In genomic region chr10:117025776-117026175, GRCm38 (mm10) we compare ENCODE assay signal across 27 mouse cellular contexts. TPM values are rescaled to one million over a fixed set of nuclear protein-coding genes. Genes with fewer than 3 reads are reported as not detected.
DNase-seq lines count a peak whose midpoint lies in the region; TF ChIP-seq lines count a peak whose summit lies in the region.
"Not testable (repeated sequence)": the region's sequence is repeated elsewhere in the genome, so short reads cannot be mapped to it uniquely, and the experiment has no call there.
"Had no signal": no experiment of that assay in that cellular context is flagged by ENCODE, and none has a peak within 500 bp of the region (broad histone marks: within the 10 kb centered on the region; RNA-seq: fewer than 3 reads in every experiment).

No protein-coding gene starts in this region.

- not testable (repeated sequence) for TF ChIP-seq CTCF in liver, adult 2 months (IDR thresholded peaks at IDR 0.05; ENCODE audit: low read depth, low read length)

- not testable (repeated sequence) for H3K36me3 ChIP-seq in liver, adult 2 months (ENCODE audit: control insufficient read depth, insufficient read depth, low read length)

- not testable (repeated sequence) for H3K79me2 ChIP-seq in liver, adult 2 months (ENCODE audit: control insufficient read depth, insufficient read depth, low read length)

- not testable (repeated sequence) for H3K4me3 ChIP-seq in liver, adult 2 months (ENCODE audit: insufficient read depth, low read depth, low read length)

- H3K4me1 ChIP-seq in liver, adult 2 months (ENCODE audit: control insufficient read depth, insufficient read depth, low read length): not testable (repeated sequence)

- not testable (repeated sequence) for H3K27me3 ChIP-seq in liver, adult 2 months (ENCODE audit: control insufficient read depth, insufficient read depth, low read length)

- H3K9ac ChIP-seq in liver, adult 2 months (ENCODE audit: low read depth, low read length): not testable (repeated sequence)

- DNase-seq in 416B (ENCODE audit: low read depth) (peak; percentile 80), MEL-GATA-1-ER (ENCODE audit: extremely low read depth, low read depth) (peak; percentile 56)
- DNase-seq in brain, adult 2 months (ENCODE audit: low read depth, low spot score): peak; percentile 78
- peak; percentile 20 for DNase-seq in cerebellum, adult 9-11 months
- DNase-seq in kidney, adult 18-20 months: peak; percentile 33
- peak; percentile 43 for DNase-seq in kidney, adult 9 months
- DNase-seq in liver, adult 2 months (ENCODE audit: extremely low read depth, low read depth, low spot score): peak; percentile 84
- peak; percentile 38 for DNase-seq in telencephalon, adult 2 months (ENCODE audit: low read depth, low spot score)

- H3K27ac ChIP-seq in liver, adult 2 months (replicated peaks; ENCODE audit: insufficient read depth, low read depth, low read length): not testable (repeated sequence)

- not testable (repeated sequence) for TF ChIP-seq POLR2A in liver, adult 2 months (IDR thresholded peaks at IDR 0.05; ENCODE audit: extremely low read depth, insufficient read depth, low read length)

RNA-seq across cellular contexts. Expression of gene Lrrc10, which starts 19.4 kb away (rescaled TPM):
- total RNA-seq in liver, adult 2 months (2014; rRNA removed): not detected in 2 replicates
- not detected in 2 replicates for polyA plus RNA-seq in liver, adult 2 months (2012; rRNA removed)
- total RNA-seq: adrenal gland, adult 18-20 months; adrenal gland, adult 8-10 months; adrenal gland, postnatal 14 days; adrenal gland, postnatal 36 days; common myeloid progenitor, adult 5-6 weeks had no signal
- polyA plus RNA-seq: activated CD4-positive, CD25-positive, alpha-beta regulatory T cell, adult 4 months; C2C12; cerebellum, adult 2 months; embryonic facial prominence, embryonic 11.5 days; embryonic facial prominence, embryonic 13.5 days; erythroblast, embryonic 14.5 days; forebrain, embryonic 10.5 days; forebrain, embryonic 12.5 days; forebrain, embryonic 14.5 days; forebrain, embryonic 16.5 days; frontal cortex, adult 2 months had no signal

RNA-seq across cellular contexts. Expression of gene Cct2, which starts 37.8 kb away (rescaled TPM):
- total RNA-seq in liver, adult 2 months (2014; rRNA removed): 114 and 116 TPM in 2 replicates
- 36.6 and 40.1 TPM in 2 replicates for polyA plus RNA-seq in liver, adult 2 months (2012; rRNA removed)

RNA-seq across cellular contexts. Expression of gene Best3, which starts 39.7 kb away (rescaled TPM):
- not detected in 2 replicates for total RNA-seq in liver, adult 2 months (2014; rRNA removed)
- not detected in 2 replicates for polyA plus RNA-seq in liver, adult 2 months (2012; rRNA removed)
- total RNA-seq: common myeloid progenitor, adult 5-6 weeks had no signal
- polyA plus RNA-seq: activated CD4-positive, CD25-positive, alpha-beta regulatory T cell, adult 4 months; erythroblast, embryonic 14.5 days; forebrain, embryonic 10.5 days; forebrain, embryonic 14.5 days; forebrain, embryonic 16.5 days had no signal

RNA-seq across cellular contexts. Expression of gene Gm10271, which starts 53.4 kb away (rescaled TPM):
- total RNA-seq in liver, adult 2 months (2014; rRNA removed): not detected in 2 replicates
- polyA plus RNA-seq in liver, adult 2 months (2012; rRNA removed): not detected in 2 replicates
- total RNA-seq: adrenal gland, adult 18-20 months; adrenal gland, adult 8-10 months; adrenal gland, postnatal 14 days; adrenal gland, postnatal 36 days; common myeloid progenitor, adult 5-6 weeks; ES-E14 had no signal
- polyA plus RNA-seq: activated CD4-positive, CD25-positive, alpha-beta regulatory T cell, adult 4 months; brain, embryonic 14.5 days; C2C12; cerebellum, adult 2 months; embryonic facial prominence, embryonic 11.5 days; embryonic facial prominence, embryonic 13.5 days; embryonic facial prominence, embryonic 15.5 days; erythroblast, embryonic 14.5 days; forebrain, embryonic 10.5 days; forebrain, embryonic 12.5 days; forebrain, embryonic 14.5 days; forebrain, embryonic 16.5 days; frontal cortex, adult 2 months had no signal

Comparison
In these comparisons a context has a peak if more than half of its experiments do, and no peak if none do; other contexts are left out.
1. DNase-seq: peak in every context shown above with its lines; median percentile 84 in liver, adult 2 months; 80 in 416B; 78 in brain, adult 2 months; 56 in MEL-GATA-1-ER; 43 in kidney, adult 9 months; 38 in telencephalon, adult 2 months; 33 in kidney, adult 18-20 months; 20 in cerebellum, adult 9-11 months.